8 mouse cellular contexts compared by ENCODE assay signal in the genomic region with DNA sequence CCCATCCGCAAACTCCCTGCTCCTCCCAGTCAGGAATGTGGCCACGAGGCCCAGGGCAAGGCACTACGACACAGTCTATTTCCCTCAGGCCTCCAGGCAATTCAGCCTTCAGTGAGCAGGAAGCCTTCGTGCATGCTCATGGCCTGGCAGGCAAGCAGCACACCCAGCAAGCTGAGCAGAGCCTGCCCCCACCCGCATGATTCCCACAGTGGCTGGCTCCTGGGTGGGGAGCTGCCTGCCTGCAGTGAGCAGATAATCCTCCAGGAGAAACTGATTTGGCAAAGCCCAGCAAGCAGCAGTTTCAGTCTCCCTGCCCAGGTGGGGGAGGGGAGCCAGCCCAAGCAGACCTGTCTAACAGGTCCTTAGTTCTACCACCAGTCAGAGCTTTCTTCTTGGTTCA. TPM values are rescaled to one million over a fixed set of nuclear protein-coding genes. Genes with fewer than 3 reads are reported as not detected.
DNase-seq lines count a peak whose midpoint lies in the region; ATAC-seq and TF ChIP-seq lines count a peak whose summit lies in the region.

No protein-coding gene starts in this region.

- H3K4me2 ChIP-seq in heart, embryonic 13.5 days, result peak overlapping the region; percentile 55

- H3K9me3 ChIP-seq in E14TG2a.4 (ENCODE audit: low read length), result no peaks in the 10 kb centered on the region
- no peaks in the 10 kb centered on the region for H3K9me3 ChIP-seq in embryonic facial prominence, embryonic 10.5 days
- no peaks in the 10 kb centered on the region for H3K9me3 ChIP-seq in heart, embryonic 13.5 days

- H3K4me3 ChIP-seq in E14TG2a.4 (replicated peaks; ENCODE audit: low read length), result peak overlapping the region; percentile 54
- peak overlapping the region; percentile 32 for H3K4me3 ChIP-seq in embryonic facial prominence, embryonic 10.5 days
- H3K4me3 ChIP-seq in heart, embryonic 13.5 days, result no peak overlapping the region

- peaks cover 28% of the 10 kb centered on the region for H3K36me3 ChIP-seq in E14TG2a.4 (ENCODE audit: insufficient read depth, low read length)
- H3K36me3 ChIP-seq in embryonic facial prominence, embryonic 10.5 days (replicated peaks), result peaks cover 6% of the 10 kb centered on the region
- no peaks in the 10 kb centered on the region for H3K36me3 ChIP-seq in heart, embryonic 13.5 days

- DNase-seq in R1 (ENCODE audit: low read depth, low spot score), result peak; percentile 80
- peak; percentile 65 for DNase-seq in embryonic facial prominence, embryonic 10.5 days (ENCODE audit: low spot score)
- DNase-seq in kidney, postnatal 10 days, result peak; percentile 83
- peak; percentile 61 for DNase-seq in lung, postnatal 14 days
- peak; percentile 48 to 58 for DNase-seq in spleen, postnatal 36 days (ENCODE audit: low spot score in 2 of 2)

- H3K9ac ChIP-seq in heart, embryonic 13.5 days, result peak overlapping the region; percentile 71

- H3K27me3 ChIP-seq in E14TG2a.4 (ENCODE audit: insufficient read depth, low read length), result no peaks in the 10 kb centered on the region
- no peaks in the 10 kb centered on the region for H3K27me3 ChIP-seq in embryonic facial prominence, embryonic 10.5 days (replicated peaks; ENCODE audit: low read depth, poor library complexity, severe bottlenecking)
- H3K27me3 ChIP-seq in heart, embryonic 13.5 days (replicated peaks), result no peaks in the 10 kb centered on the region

- peak overlapping the region; percentile 77 for H3K27ac ChIP-seq in embryonic facial prominence, embryonic 10.5 days (replicated peaks)
- H3K27ac ChIP-seq in heart, embryonic 13.5 days (replicated peaks), result peak overlapping the region; percentile 89

- no peak for TF ChIP-seq CTCF in E14TG2a.4 (conservative IDR thresholded peaks at IDR 0.05; ENCODE audit: low read length)

- 9% methylated on average over 5 of the region's 5 CpGs for WGBS in embryonic facial prominence, embryonic 10.5 days
- WGBS in heart, embryonic 13.5 days, result 12% methylated on average over 5 of the region's 5 CpGs

- ATAC-seq in heart, embryonic 13.5 days (ENCODE audit: extremely low read depth, insufficient number of reproducible peaks, low FRiP score, low TSS enrichment), result 0 out of 2 replicates have a peak, but pooled peaks have one; percentile 32
- ATAC-seq in activated CD4-positive, CD25-positive, alpha-beta regulatory T cell, adult 4 months, result no peak

- H3K4me1 ChIP-seq in E14TG2a.4 (replicated peaks; ENCODE audit: low read depth, low read length), result peaks cover 96% of the 10 kb centered on the region
- H3K4me1 ChIP-seq in embryonic facial prominence, embryonic 10.5 days, result peaks cover 66% of the 10 kb centered on the region
- H3K4me1 ChIP-seq in heart, embryonic 13.5 days, result peaks cover 97% of the 10 kb centered on the region

RNA-seq across cellular contexts. Expression of a gene that starts 31.0 kb away (rescaled TPM):
- 48.5 and 49.1 TPM in 2 replicates for polyA plus RNA-seq in embryonic facial prominence, embryonic 10.5 days (2016; fragmentation: Nextera tagmentation; extraction: Ambion mirVana)
- 27.3 and 28.8 TPM in 2 replicates for polyA plus RNA-seq in heart, embryonic 13.5 days (2015; fragmentation: Nextera tagmentation; extraction: Ambion mirVana)
- polyA plus RNA-seq in activated CD4-positive, CD25-positive, alpha-beta regulatory T cell, adult 4 months (2017; shearing (Covaris generic)), result 10 to 100 TPM; 53.4 to 69.8 TPM

RNA-seq across cellular contexts. Expression of a gene that starts 43.6 kb away (rescaled TPM):
- 51.0 and 58.6 TPM in 2 replicates for polyA plus RNA-seq in embryonic facial prominence, embryonic 10.5 days (2016; fragmentation: Nextera tagmentation; extraction: Ambion mirVana)
- 12.7 and 16.5 TPM in 2 replicates for polyA plus RNA-seq in heart, embryonic 13.5 days (2015; fragmentation: Nextera tagmentation; extraction: Ambion mirVana)
- polyA plus RNA-seq in activated CD4-positive, CD25-positive, alpha-beta regulatory T cell, adult 4 months (2017; shearing (Covaris generic)), result not detected

Comparison
In these comparisons a context has a peak if more than half of its experiments do, and no peak if none do; other contexts are left out.
1. RNA of a gene that starts 43.6 kb away (polyA plus RNA-seq): 51.0 to 58.6 TPM in embryonic facial prominence, embryonic 10.5 days and 12.7 to 16.5 TPM in heart, embryonic 13.5 days; not detected in activated CD4-positive, CD25-positive, alpha-beta regulatory T cell, adult 4 months; every median in the first group is over 10 times any median in the second.
2. Peak in every context shown above with its lines, with median percentiles within 50 percentile points of each other: DNase-seq.